Mouse (Mus musculus) midbrain, embryonic 12.5 days (tissue): ENCODE data around the gene Gm3015. TPM values are rescaled to one million over a fixed set of nuclear protein-coding genes. Genes with fewer than 3 reads are reported as not detected.
"Not testable (repeated sequence)": the region's sequence is repeated elsewhere in the genome, so short reads cannot be mapped to it uniquely, and the experiment has no call there.

Experiments
- ATAC-seq: fragments of 200-750 bp; cut with Nextera tagmentation; 2 replicates; pipeline ENCODE4 v1.8.0; 2017; ENCODE audit warnings: low read depth, moderate TSS enrichment, moderate library complexity; ENCODE audit not compliant: low FRiP score
- H3K27ac ChIP-seq: fragments of 300-500 bp; sonication (generic); replicated peaks from 2 replicates; pipeline ENCODE4 v1.5.1; 2016; ENCODE audit warnings: mild to moderate bottlenecking
- H3K27me3 ChIP-seq: fragments of 300-500 bp; sonication (generic); 2 replicates; pipeline ENCODE4 v1.6.1; 2016; ENCODE audit warnings: mild to moderate bottlenecking
- H3K36me3 ChIP-seq: fragments of 300-500 bp; sonication (generic); 2 replicates; pipeline ENCODE4 v1.6.1; 2016
- H3K4me1 ChIP-seq: fragments of 300-500 bp; sonication (generic); 2 replicates; pipeline ENCODE4 v1.6.1; 2016
- H3K4me2 ChIP-seq: fragments of 300-500 bp; sonication (generic); replicated peaks from 2 replicates; pipeline ENCODE4 v1.6.1; 2016; ENCODE audit warnings: mild to moderate bottlenecking, moderate library complexity
- H3K4me3 ChIP-seq: fragments of 300-500 bp; sonication (generic); 2 replicates; pipeline ENCODE4 v1.5.1; 2016; ENCODE audit warnings: mild to moderate bottlenecking
- H3K9ac ChIP-seq: fragments of 300-500 bp; sonication (generic); replicated peaks from 2 replicates; pipeline ENCODE4 v1.6.1; 2016; ENCODE audit warnings: mild to moderate bottlenecking, moderate library complexity
- H3K9me3 ChIP-seq: fragments of 300-500 bp; sonication (generic); 2 replicates; pipeline ENCODE4 v1.6.1; 2016; ENCODE audit warnings: mild to moderate bottlenecking
- WGBS: fragments of 180-500 bp; shearing (Covaris S2); methylation state at CpG from one replicate; pipeline ENCODE4 v1.1.7; 2016; 5-methylcytosine and 5-hydroxymethylcytosine counted together
- polyA plus RNA-seq: library from polyadenylated mRNA; unstranded; fragments of >200 nt; fragmentation: Nextera tagmentation; extraction: Ambion mirVana; gene quantifications from 2 replicates; pipeline ENCODE4 v1.2.1, GENCODE M21; 2016

The Gm3015 gene
- polyA plus RNA-seq, result not detected in 2 replicates

DNA sequence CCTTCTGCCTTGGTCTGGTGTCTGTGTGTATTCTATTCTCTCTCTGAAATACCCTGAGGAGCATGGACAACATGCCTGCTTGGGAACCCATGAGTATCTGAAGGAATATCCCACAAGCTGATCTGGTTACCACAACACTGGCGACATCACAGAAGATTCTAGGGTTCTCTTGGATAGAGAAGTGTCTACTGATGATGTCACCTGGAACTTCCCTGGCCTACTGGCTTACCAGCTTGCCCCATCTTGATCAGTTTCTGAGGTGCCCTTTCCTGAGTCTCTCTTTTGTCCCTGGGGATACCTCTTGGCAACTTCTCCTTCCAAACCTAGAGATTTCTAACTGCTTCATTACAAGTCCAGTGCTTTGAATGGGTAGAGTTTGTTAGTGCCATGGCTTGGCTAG lies at the start of gene Gm3015:
Gene Gm3015 (minus strand): TSS at position 101 of the 400 bp plus-strand sequence.
- not testable (repeated sequence) for H3K36me3 ChIP-seq, H3K9ac ChIP-seq, H3K9me3 ChIP-seq, H3K4me1 ChIP-seq, ATAC-seq, H3K4me3 ChIP-seq, H3K4me2 ChIP-seq, H3K27me3 ChIP-seq, H3K27ac ChIP-seq
- 60% methylated on average over 1 of the region's 1 CpGs for WGBS

DNA sequence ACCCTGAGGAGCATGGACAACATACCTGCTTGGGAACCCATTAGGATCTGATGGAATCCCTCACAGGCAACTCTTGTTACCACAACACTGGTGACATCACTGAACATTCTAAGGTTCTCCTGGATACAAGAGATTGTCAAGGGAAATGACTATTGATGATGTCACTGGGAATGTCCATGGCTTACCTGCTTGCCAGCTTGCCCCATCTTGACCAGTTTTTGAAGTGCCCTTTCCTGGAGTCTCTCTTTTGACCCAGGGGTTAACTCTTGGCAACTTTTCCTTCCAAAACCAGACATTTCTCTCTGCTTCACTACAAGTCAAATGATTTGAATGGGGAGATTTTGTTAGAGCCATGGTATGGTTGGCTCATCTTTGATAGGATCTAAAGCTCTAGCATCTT lies 29.3 kb upstream of the Gm3015 start, which contains the start of gene Gm10377:
Gene Gm10377 (minus strand): TSS at position 101 of the 400 bp plus-strand sequence.
- H3K4me2 ChIP-seq, H3K36me3 ChIP-seq, H3K9ac ChIP-seq, H3K27me3 ChIP-seq, ATAC-seq, H3K4me1 ChIP-seq, H3K27ac ChIP-seq, H3K9me3 ChIP-seq, H3K4me3 ChIP-seq: not testable (repeated sequence)

Other genes starting within 250 kb of the Gm3015 start
- not detected in 2 replicates for gene Gm8024, start 244.5 kb downstream of the Gm3015 start, polyA plus RNA-seq
- not detected in 2 replicates for gene Gm17124, start 168.9 kb downstream of the Gm3015 start, polyA plus RNA-seq
- gene Gm3633, start 126.9 kb downstream of the Gm3015 start, polyA plus RNA-seq, result not detected in 2 replicates
- gene Gm10378, start 112.9 kb downstream of the Gm3015 start, polyA plus RNA-seq, result not detected in 2 replicates
- not detected in 2 replicates for gene Gm10377, start 29.2 kb upstream of the Gm3015 start, polyA plus RNA-seq
- not detected in 2 replicates for gene Gm21977, start 84.7 kb upstream of the Gm3015 start, polyA plus RNA-seq
- not detected in 2 replicates for gene Gm8082, start 224.8 kb upstream of the Gm3015 start, polyA plus RNA-seq
- not detected in 2 replicates for gene Gm10376, start 246.8 kb upstream of the Gm3015 start, polyA plus RNA-seq